Mouse (Mus musculus) neural tube, embryonic 11.5 days (tissue): Measurements from ENCODE around the gene Kank4. TPM values are rescaled to one million over a fixed set of nuclear protein-coding genes. Genes with fewer than 3 reads are reported as not detected.
"Not testable (repeated sequence)": the region's sequence is repeated elsewhere in the genome, so short reads cannot be mapped to it uniquely, and the experiment has no call there.

Source experiments
- ATAC-seq: fragments of 200-750 bp; cut with Nextera tagmentation; 2 replicates; pipeline ENCODE4 v1.8.0; 2017; ENCODE audit warnings: moderate number of reproducible peaks, mild to moderate bottlenecking, moderate TSS enrichment, moderate library complexity; ENCODE audit not compliant: insufficient read depth, low FRiP score, low TSS enrichment
- DNase-seq: peaks from one replicate; pipeline ENCODE4 v3.0.0-alpha.2; 2015; ENCODE audit warnings: low spot score
- H3K27ac ChIP-seq: fragments of 300-500 bp; sonication (generic); 2 replicates; pipeline ENCODE4 v1.5.1; 2014; ENCODE audit warnings: low read depth, mild to moderate bottlenecking, low read length
- H3K27me3 ChIP-seq: fragments of 300-500 bp; sonication (generic); 2 replicates; pipeline ENCODE4 v1.6.1; 2014; ENCODE audit warnings: mild to moderate bottlenecking, low read length, mixed read lengths; ENCODE audit not compliant: control insufficient read depth, insufficient read depth
- H3K36me3 ChIP-seq: fragments of 300-500 bp; sonication (generic); 2 replicates; pipeline ENCODE4 v1.6.1; 2014; ENCODE audit warnings: mild to moderate bottlenecking, low read length, moderate library complexity, mixed read lengths; ENCODE audit not compliant: control insufficient read depth, insufficient read depth
- H3K4me1 ChIP-seq: fragments of 300-500 bp; sonication (generic); 2 replicates; pipeline ENCODE4 v1.6.1; 2014; ENCODE audit warnings: low read length, mixed read lengths; ENCODE audit not compliant: control insufficient read depth, insufficient read depth
- H3K4me2 ChIP-seq: fragments of 300-500 bp; sonication (generic); 2 replicates; pipeline ENCODE4 v1.6.1; 2014; ENCODE audit warnings: low read depth, mild to moderate bottlenecking, moderate library complexity
- H3K4me3 ChIP-seq: fragments of 300-500 bp; sonication (generic); 2 replicates; pipeline ENCODE4 v1.5.1; 2014; ENCODE audit warnings: low read depth, low read length
- H3K9ac ChIP-seq: fragments of 300-500 bp; sonication (generic); 2 replicates; pipeline ENCODE4 v1.6.1; 2014; ENCODE audit warnings: mild to moderate bottlenecking, low read length
- H3K9me3 ChIP-seq: fragments of 300-500 bp; sonication (generic); 2 replicates; pipeline ENCODE4 v1.6.1; 2016; ENCODE audit warnings: low read length; ENCODE audit not compliant: control insufficient read depth
- WGBS: fragments of 180-500 bp; shearing (Covaris S2); extraction: QIAGEN DNeasy Blood & Tissue Kit; methylation state at CpG from one replicate; pipeline ENCODE4 v1.1.7; 2014; 5-methylcytosine and 5-hydroxymethylcytosine counted together
- polyA plus RNA-seq: library from polyadenylated mRNA; unstranded; fragments of >200 nt; fragmentation: Nextera tagmentation; extraction: Ambion mirVana; gene quantifications from 2 replicates; pipeline ENCODE4 v1.2.1, GENCODE M21; 2014

The Kank4 gene
- polyA plus RNA-seq, 1 experiment from 2014 or later: 0.98 TPM

DNA sequence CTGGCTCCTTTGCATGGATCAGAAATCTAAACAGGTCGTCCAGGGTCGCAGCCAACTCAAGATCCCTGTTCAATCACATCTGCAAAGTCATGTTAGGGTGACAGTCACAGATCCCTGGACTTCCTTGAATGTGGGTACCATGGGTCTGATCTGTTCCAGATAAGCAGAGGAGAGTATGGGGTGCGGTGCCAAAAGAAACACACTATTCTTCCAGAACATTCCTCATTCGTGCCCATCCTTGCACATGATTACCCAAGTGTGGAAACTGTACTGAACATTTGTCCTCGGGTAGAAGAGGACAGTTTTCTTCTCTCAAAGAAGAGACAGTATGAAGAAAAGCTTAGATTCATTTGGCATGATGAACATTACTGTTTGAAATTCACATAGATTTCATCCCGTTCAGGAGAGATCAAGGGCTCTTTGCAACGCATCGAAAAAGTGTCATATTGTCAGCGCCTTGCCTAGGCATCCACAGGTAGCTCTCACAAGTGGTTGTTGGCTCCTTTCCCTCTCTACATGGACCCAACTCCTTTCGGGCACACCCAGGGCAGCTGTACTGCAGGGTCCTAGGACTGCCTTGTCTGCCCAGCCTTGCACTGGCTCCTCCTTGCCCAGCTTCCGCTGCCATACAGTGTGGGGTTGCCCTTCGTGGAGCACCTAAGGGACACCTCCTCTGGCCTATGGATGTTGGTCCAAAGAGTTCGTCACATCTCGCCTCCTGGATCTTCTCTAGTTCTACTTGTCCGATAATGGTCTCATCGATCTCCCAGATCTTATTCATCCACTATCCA, 20.6 kb upstream of the Kank4 start:
- H3K4me3 ChIP-seq: no peak overlapping the region
- H3K36me3 ChIP-seq: no peaks in the 10 kb centered on the region
- ATAC-seq (no peak), DNase-seq (no peak)
- no peaks in the 10 kb centered on the region for H3K27me3 ChIP-seq
- H3K4me1 ChIP-seq: 0 out of 2 replicates have a peak, but pooled peaks cover 3% of the 10 kb centered on the region
- no peaks in the 10 kb centered on the region for H3K9me3 ChIP-seq
- WGBS: 93% methylated on average over 16 of the region's 16 CpGs
- no peak overlapping the region for H3K4me2 ChIP-seq
- no peak overlapping the region for H3K9ac ChIP-seq
- H3K27ac ChIP-seq: no peak overlapping the region

DNA sequence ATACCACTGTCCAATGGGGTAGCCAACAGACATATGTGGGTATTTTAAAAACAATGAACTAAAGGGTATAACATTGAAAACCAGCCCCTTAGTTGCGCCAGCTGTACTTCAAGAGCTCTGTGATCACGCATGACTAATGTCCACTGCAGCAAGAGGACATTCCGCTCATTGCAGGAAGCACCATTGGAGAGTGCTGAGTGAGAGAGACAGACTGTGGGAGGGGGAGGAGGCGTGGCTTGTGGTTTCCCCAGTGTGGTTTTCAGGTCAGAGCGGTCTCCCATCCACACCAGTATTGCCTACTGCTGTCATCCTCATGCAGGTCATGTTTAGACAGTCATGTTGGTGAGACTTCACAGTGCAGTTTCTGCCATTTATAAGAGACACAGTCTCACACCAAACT, 19.2 kb upstream of the Kank4 start:
- DNase-seq (no peak), ATAC-seq (no peak)
- 0 out of 2 replicates have a peak, but pooled peaks cover 3% of the 10 kb centered on the region for H3K4me1 ChIP-seq
- H3K4me2 ChIP-seq: no peak overlapping the region
- H3K27me3 ChIP-seq: no peaks in the 10 kb centered on the region
- H3K9ac ChIP-seq: no peak overlapping the region
- 53% methylated on average over 5 of the region's 5 CpGs for WGBS
- no peak overlapping the region for H3K4me3 ChIP-seq
- H3K27ac ChIP-seq: no peak overlapping the region
- H3K36me3 ChIP-seq: no peaks in the 10 kb centered on the region
- no peaks in the 10 kb centered on the region for H3K9me3 ChIP-seq

DNA sequence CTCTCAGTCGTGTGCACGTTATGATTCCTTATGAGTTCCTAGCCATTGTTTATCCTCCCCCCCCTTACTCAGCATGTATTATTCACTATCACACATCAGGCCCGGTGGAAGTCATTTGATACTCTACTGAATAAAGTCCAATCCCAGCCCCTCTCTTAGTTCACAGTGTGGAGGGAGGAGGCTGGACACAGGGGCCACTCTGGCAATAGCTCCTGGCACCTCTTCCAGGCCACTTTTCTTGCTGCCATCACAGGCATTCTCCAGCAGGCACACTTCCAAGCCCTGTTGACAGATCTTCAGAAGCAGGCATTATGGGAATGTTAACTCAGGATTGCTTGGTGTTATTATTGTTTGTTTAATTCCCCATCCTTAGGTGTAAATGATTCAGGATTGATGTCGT, 17.4 kb upstream of the Kank4 start:
- H3K9me3 ChIP-seq: no peaks in the 10 kb centered on the region
- no peak overlapping the region for H3K9ac ChIP-seq
- no peaks in the 10 kb centered on the region for H3K4me1 ChIP-seq
- no peaks in the 10 kb centered on the region for H3K27me3 ChIP-seq
- no peak overlapping the region for H3K4me3 ChIP-seq
- WGBS: 73% methylated on average over 4 of the region's 4 CpGs
- no peak overlapping the region for H3K4me2 ChIP-seq
- ATAC-seq: no peak
- no peak for DNase-seq
- H3K36me3 ChIP-seq: no peaks in the 10 kb centered on the region
- no peak overlapping the region for H3K27ac ChIP-seq

DNA sequence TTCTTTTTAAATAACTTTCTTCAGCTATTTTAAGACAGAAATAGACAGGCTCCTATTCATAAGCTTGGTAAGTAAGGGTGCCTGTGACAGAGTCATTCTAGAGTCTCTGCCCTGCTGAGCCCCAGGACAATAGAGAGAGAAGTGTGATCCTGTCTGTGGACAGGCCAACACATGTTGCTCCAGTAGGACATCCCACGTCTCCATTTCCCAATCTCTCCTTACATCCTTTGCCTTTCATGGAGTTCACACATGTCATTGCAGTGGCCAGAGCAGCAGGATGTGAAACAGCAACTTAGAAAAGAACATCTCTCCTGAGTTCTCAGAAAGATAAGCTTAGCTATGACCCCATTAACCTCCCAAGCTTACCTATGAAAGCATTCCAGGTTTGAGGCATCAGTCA, 14.4 kb upstream of the Kank4 start:
- no peak for ATAC-seq
- H3K4me2 ChIP-seq: no peak overlapping the region
- H3K9ac ChIP-seq: no peak overlapping the region
- no peak for DNase-seq
- H3K27me3 ChIP-seq: no peaks in the 10 kb centered on the region
- no peak overlapping the region for H3K27ac ChIP-seq
- WGBS: 63% methylated on average over 1 of the region's 1 CpGs
- H3K4me1 ChIP-seq: no peaks in the 10 kb centered on the region
- no peaks in the 10 kb centered on the region for H3K36me3 ChIP-seq
- no peaks in the 10 kb centered on the region for H3K9me3 ChIP-seq
- H3K4me3 ChIP-seq: no peak overlapping the region

DNA sequence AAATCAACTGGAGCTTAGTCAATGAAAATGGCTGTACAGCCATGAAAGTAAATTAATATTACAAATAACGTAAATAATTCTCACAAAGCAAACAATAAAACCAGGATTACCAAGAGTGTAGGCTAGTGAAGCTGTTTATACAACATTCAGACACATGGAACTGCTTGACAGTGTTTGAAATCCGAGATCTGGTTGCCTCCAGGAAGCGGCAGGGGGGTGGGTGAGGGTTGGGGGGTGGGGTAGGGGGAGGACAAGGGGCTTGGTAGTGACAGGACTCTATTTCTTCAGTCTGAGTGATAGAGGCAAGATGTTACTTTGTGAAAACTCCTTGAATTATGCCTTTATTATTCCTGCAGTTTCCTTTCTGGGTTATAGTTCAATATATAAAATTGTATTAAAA, 9.4 kb upstream of the Kank4 start:
- 52% methylated on average over 3 of the region's 3 CpGs for WGBS
- no peak overlapping the region for H3K4me2 ChIP-seq
- no peak overlapping the region for H3K4me3 ChIP-seq
- H3K36me3 ChIP-seq: no peaks in the 10 kb centered on the region
- no peaks in the 10 kb centered on the region for H3K4me1 ChIP-seq
- DNase-seq: no peak
- H3K9me3 ChIP-seq: no peaks in the 10 kb centered on the region
- no peaks in the 10 kb centered on the region for H3K27me3 ChIP-seq
- ATAC-seq: no peak
- H3K27ac ChIP-seq: no peak overlapping the region
- no peak overlapping the region for H3K9ac ChIP-seq

DNA sequence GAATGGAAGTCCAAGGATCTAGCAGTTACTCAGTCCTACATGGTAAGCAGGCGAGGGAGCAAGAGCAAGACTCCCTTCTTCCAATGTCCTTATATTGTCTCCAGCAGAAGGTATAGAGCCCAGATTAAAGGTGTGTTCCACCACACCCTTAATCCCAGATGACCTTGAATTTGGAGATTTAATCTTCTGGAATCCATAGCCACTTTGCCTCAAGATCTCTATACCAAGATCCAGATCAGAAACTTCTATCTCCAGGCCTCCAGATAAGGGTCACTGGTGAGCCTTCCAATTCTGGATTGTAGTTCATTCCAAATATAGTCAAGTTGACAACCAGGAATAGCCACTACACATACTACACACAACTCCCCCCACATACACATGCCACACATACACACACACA, 6.4 kb upstream of the Kank4 start, which contains the start of gene I0C0044D17Rik:
Gene I0C0044D17Rik, minus strand, starts transcription at position 101 of the 400 bp plus-strand sequence.
- not testable (repeated sequence) for H3K36me3 ChIP-seq, H3K4me1 ChIP-seq, H3K9ac ChIP-seq, H3K4me2 ChIP-seq, DNase-seq, H3K4me3 ChIP-seq, ATAC-seq, H3K9me3 ChIP-seq, H3K27me3 ChIP-seq, H3K27ac ChIP-seq
- 89% methylated on average over 1 of the region's 1 CpGs for WGBS

DNA sequence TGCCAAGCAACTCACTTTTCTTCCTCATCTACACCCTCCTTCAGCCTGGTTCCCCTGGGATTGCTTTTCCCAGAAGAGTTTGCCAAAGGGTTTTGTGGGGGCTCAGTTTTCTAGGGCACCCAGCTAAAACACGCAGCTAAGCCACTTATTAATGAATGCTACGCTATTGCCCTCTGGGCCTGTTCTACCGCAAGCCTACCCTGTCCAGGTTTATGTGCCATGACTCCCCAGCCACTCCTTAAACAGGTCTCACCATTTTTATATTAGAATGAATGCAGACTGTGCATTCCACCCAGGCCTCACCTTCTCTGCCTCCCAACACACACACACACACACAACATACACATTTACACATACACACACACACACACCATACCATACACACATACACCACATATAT, 5.7 kb upstream of the Kank4 start:
- Histone ChIP-seq H3K27ac (no peak overlapping the region), H3K4me1 (no peaks in the 10 kb centered on the region), H3K4me3 (no peak overlapping the region), H3K36me3 (no peaks in the 10 kb centered on the region), H3K9ac (no peak overlapping the region), H3K4me2 (no peak overlapping the region), H3K9me3 (no peaks in the 10 kb centered on the region), H3K27me3 (no peaks in the 10 kb centered on the region)
- ATAC-seq: no peak
- WGBS: 78% methylated on average over 3 of the region's 3 CpGs
- DNase-seq: no peak

DNA sequence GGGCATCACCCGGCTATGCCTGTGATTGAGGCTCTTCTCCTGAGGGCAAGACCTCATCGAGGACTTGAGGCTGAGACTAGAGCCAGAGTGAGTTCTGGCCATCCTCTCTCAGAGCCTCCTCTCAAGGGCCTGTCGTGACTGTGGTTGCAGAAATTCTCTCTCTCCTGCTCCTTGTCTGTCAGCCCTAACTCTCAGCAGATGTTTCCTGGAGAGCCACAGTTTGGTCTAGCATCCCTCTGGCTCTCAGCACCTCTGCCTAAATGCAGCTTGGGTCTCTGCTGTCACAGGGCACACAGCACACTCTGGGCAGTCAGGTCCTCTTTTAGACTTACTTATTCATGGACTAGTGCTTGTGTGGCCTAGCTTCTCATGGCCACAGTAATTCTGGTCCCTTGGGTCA, 5.1 kb upstream of the Kank4 start:
- ATAC-seq (no peak), DNase-seq (no peak)
- 75% methylated on average over 3 of the region's 3 CpGs for WGBS
- Histone ChIP-seq H3K4me3 (no peak overlapping the region), H3K9me3 (no peaks in the 10 kb centered on the region), H3K9ac (no peak overlapping the region), H3K36me3 (no peaks in the 10 kb centered on the region), H3K27ac (no peak overlapping the region), H3K27me3 (peaks cover 2% of the 10 kb centered on the region; the same call in 1 of the 2 replicates), H3K4me1 (no peaks in the 10 kb centered on the region), H3K4me2 (no peak overlapping the region)

DNA sequence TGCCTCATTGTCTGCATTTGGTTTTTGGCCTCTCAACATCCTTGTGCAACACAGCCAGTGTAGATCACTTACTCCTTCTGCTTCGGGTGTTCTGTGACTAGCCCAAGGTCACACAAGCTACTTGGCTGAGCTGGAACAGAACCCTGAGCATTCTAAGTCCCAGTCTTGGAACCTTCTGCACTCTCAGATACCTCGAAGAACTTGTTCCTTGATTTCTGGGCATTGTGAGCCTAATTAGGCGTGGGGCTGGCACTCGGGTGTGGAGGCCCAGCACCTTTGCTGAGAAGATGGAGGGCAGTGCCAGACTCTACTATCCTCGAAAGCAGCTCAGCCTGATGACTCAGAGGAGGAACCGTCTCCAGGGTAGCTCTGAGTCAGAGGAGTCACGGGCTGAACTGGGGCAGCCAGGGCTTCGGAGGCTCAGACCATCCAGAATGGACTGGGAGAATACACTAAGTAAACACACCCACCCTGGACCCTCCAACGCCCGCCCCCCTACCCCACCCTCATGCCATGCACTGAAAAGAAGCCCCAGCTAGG, 1.9 kb upstream of the Kank4 start:
- Histone ChIP-seq H3K9ac (no peak overlapping the region), H3K36me3 (no peaks in the 10 kb centered on the region), H3K27ac (no peak overlapping the region), H3K27me3 (peaks cover 19% of the 10 kb centered on the region), H3K4me1 (no peaks in the 10 kb centered on the region), H3K4me3 (no peak overlapping the region), H3K4me2 (no peak overlapping the region), H3K9me3 (no peaks in the 10 kb centered on the region)
- ATAC-seq (no peak), DNase-seq (no peak)
- 81% methylated on average over 10 of the region's 10 CpGs for WGBS
